Mouse (Mus musculus) embryonic facial prominence, embryonic 12.5 days (tissue): Measurements from ENCODE around the gene Pknox1. TPM values are rescaled to one million over a fixed set of nuclear protein-coding genes. Genes with fewer than 3 reads are reported as not detected.

Experiments
- ATAC-seq: fragments of 200-750 bp; cut with Nextera tagmentation; 2 replicates; pipeline ENCODE4 v1.8.0; 2017; ENCODE audit not compliant: insufficient number of reproducible peaks, insufficient read depth, low FRiP score, low TSS enrichment
- H3K27ac ChIP-seq: fragments of 300-500 bp; sonication (generic); 2 replicates; pipeline ENCODE4 v1.5.1; 2016; ENCODE audit warnings: mild to moderate bottlenecking
- H3K27me3 ChIP-seq: fragments of 300-500 bp; sonication (generic); 2 replicates; pipeline ENCODE4 v1.6.1; 2016; ENCODE audit warnings: mild to moderate bottlenecking, moderate library complexity
- H3K36me3 ChIP-seq: fragments of 300-500 bp; sonication (generic); 2 replicates; pipeline ENCODE4 v1.6.1; 2016; ENCODE audit warnings: mild to moderate bottlenecking
- H3K4me1 ChIP-seq: fragments of 300-500 bp; sonication (generic); 2 replicates; pipeline ENCODE4 v1.6.1; 2016
- H3K4me2 ChIP-seq: fragments of 300-500 bp; sonication (generic); replicated peaks from 2 replicates; pipeline ENCODE4 v1.6.1; 2016; ENCODE audit warnings: mild to moderate bottlenecking, moderate library complexity
- H3K4me3 ChIP-seq: fragments of 300-500 bp; sonication (generic); 2 replicates; pipeline ENCODE4 v1.5.1; 2016; ENCODE audit warnings: mild to moderate bottlenecking
- H3K9ac ChIP-seq: fragments of 300-500 bp; sonication (generic); 2 replicates; pipeline ENCODE4 v1.6.1; 2016; ENCODE audit warnings: mild to moderate bottlenecking, moderate library complexity
- H3K9me3 ChIP-seq: fragments of 300-500 bp; sonication (generic); 2 replicates; pipeline ENCODE4 v1.6.1; 2016; ENCODE audit warnings: mild to moderate bottlenecking, moderate library complexity
- WGBS: fragments of 180-500 bp; shearing (Covaris S2); methylation state at CpG from one replicate; pipeline ENCODE4 v1.1.7; 2016; 5-methylcytosine and 5-hydroxymethylcytosine counted together
- polyA plus RNA-seq: library from polyadenylated mRNA; unstranded; fragments of >200 nt; fragmentation: Nextera tagmentation; extraction: Ambion mirVana; gene quantifications from 2 replicates; pipeline ENCODE4 v1.2.1, GENCODE M21; 2016

Pknox1 gene
- polyA plus RNA-seq, 1 experiment from 2014 or later = 26.7 TPM

DNA sequence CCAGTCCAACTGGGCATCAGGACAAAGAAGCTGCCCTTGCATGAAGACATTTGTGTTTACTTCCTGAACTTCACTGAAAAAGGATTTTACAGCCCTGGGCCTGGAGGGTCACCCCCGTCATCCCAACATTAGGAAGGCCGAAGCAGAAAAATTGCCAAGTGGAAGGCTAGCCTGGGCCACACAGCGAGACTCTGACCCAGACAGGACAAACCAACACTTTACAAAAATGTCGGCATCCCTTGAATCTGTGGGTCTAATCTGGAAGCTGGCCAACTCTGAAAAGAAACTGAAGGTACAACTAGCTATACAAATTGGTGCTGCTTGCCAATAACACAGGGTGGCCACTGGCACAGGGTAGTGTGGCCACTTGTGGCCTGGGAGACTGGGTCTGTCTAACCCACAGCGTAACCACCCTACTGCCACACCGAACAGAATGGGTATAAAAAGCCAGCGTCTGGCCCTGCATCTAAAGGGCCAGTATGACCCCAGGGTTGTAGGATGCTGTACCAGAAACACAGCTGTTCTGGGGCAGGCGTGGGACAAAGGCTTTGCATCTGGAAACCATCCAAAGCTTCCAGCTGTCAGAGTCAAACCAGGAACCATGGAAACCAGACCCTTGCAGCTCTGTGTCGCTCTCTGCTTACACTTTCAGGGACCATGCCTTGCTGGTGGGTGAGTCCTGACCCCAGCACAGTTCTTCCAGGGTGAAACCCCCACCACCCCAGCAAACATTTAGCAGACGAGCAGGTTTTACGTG, 7.2 kb upstream of the Pknox1 start:
- 41% methylated on average over 11 of the region's 11 CpGs for WGBS
- H3K9ac ChIP-seq = no peak overlapping the region
- no peak overlapping the region for H3K4me3 ChIP-seq
- no peaks in the 10 kb centered on the region for H3K36me3 ChIP-seq
- peak overlapping the region; percentile 70 for H3K27ac ChIP-seq
- ATAC-seq = peak; percentile 83; the same call in 1 of the 2 replicates
- H3K27me3 ChIP-seq = no peaks in the 10 kb centered on the region
- H3K4me2 ChIP-seq = no peak overlapping the region
- peaks cover 14% of the 10 kb centered on the region; the same call in 1 of the 2 replicates for H3K4me1 ChIP-seq
- H3K9me3 ChIP-seq = no peaks in the 10 kb centered on the region

DNA sequence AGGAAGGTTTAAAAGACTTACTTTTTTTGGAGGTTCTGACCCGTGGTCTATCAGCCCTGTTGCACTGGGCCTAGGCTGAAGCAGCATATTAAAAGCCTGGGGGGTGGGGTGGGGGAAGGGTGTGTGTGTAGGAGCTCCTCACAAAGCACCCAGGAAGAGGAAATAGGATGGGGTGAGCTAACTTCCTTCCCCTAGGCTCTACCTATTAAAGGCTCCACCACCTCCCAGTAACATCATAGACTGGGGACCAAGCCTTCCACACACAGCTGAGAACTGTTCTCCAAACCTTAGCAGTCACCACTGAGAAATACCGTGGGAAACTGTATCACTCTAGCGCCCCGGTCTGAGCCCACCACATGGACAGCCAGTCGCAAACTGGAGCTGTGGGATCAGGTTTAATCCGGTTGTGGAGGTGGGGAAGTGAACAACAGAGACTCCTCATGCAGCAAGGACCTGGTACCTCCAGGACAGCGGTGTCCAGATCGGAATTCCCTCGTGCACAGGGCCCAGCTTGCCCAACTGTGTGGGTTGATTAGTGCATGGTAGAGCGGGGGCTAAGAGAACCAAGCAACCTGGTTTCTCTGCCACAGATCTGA, 6.5 kb upstream of the Pknox1 start:
- no peaks in the 10 kb centered on the region for H3K27me3 ChIP-seq
- no peak overlapping the region for H3K9ac ChIP-seq
- H3K4me3 ChIP-seq = no peak overlapping the region
- H3K4me2 ChIP-seq = no peak overlapping the region
- H3K9me3 ChIP-seq = no peaks in the 10 kb centered on the region
- peak overlapping the region; percentile 70 for H3K27ac ChIP-seq
- no peak for ATAC-seq
- H3K36me3 ChIP-seq = no peaks in the 10 kb centered on the region
- peaks cover 14% of the 10 kb centered on the region; the same call in 1 of the 2 replicates for H3K4me1 ChIP-seq
- WGBS = 60% methylated on average over 10 of the region's 10 CpGs

- ATAC-seq = no peak
- H3K27me3 ChIP-seq = no peaks in the 10 kb centered on the region
- H3K9ac ChIP-seq = no peak overlapping the region
- H3K4me1 ChIP-seq = peaks cover 14% of the 10 kb centered on the region; the same call in 1 of the 2 replicates
- H3K9me3 ChIP-seq = no peaks in the 10 kb centered on the region
- 86% methylated on average over 11 of the region's 11 CpGs for WGBS
- H3K4me2 ChIP-seq = no peak overlapping the region
- no peaks in the 10 kb centered on the region for H3K36me3 ChIP-seq
- H3K4me3 ChIP-seq = no peak overlapping the region
- H3K27ac ChIP-seq = 0 out of 2 replicates have a peak overlapping the region, but pooled peaks have one; percentile 70
Measured at GRCm38 (mm10) chr17:31559021-31559789, 5.3 kb upstream of the Pknox1 start.

DNA sequence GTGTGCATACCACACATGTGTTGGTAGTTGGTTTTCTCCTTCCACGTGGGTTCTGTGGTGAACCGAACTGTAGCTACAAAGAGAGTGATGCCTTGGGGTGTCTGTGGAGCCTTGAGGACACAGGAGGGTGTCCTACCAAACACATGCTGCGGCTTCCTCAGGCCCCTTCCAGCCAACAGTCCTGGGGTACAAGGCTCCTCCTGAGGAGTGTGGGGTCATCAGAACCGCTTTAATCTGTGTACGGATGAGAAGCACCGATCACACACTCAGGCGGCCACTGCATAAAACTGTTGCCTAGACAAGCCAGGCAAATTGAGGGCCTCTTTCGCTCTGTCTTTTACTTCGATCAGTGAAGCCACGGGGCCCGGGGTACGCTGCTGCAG, 911 bp upstream of the Pknox1 start:
- H3K27me3 ChIP-seq = no peaks in the 10 kb centered on the region
- 23% methylated on average over 12 of the region's 12 CpGs for WGBS
- peak overlapping the region; percentile 98 for H3K27ac ChIP-seq
- peak overlapping the region; percentile 48 for H3K4me2 ChIP-seq
- H3K4me3 ChIP-seq = peak overlapping the region; percentile 73
- 0 out of 2 replicates have a peak, but pooled peaks have one; percentile 1 for ATAC-seq
- H3K4me1 ChIP-seq = peaks cover 24% of the 10 kb centered on the region
- peak overlapping the region; percentile 56 for H3K9ac ChIP-seq
- no peaks in the 10 kb centered on the region for H3K9me3 ChIP-seq
- H3K36me3 ChIP-seq = no peaks in the 10 kb centered on the region

DNA sequence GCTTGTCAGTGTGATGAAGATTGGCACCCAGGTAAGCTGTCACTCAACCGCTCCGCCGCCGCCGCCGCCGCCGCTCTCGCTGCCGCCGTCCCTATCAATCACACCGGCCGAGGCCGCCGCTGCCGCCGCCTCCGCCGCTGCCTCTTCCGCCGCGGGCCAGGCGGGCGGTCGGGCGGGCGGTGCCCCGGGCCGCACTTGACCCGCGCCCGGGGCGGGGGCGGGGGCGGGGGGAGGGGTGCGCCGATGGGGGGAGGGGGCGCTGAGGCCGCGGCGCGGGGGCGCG, 265 bp downstream of the Pknox1 start:
- no peak for ATAC-seq
- Histone ChIP-seq H3K27me3 (no peaks in the 10 kb centered on the region), H3K9ac (peak overlapping the region; percentile 90), H3K27ac (peak overlapping the region; percentile 98), H3K4me1 (peaks cover 24% of the 10 kb centered on the region), H3K4me3 (peak overlapping the region; percentile 73), H3K36me3 (no peaks in the 10 kb centered on the region), H3K4me2 (peak overlapping the region; percentile 85), H3K9me3 (no peaks in the 10 kb centered on the region)
- 2% methylated on average over 15 of the region's 44 CpGs for WGBS

GRCm38 (mm10) chr17:31565141-31566056, 865 bp downstream of the Pknox1 start:
- peak; percentile 48 for ATAC-seq
- peak overlapping the region; percentile 73 for H3K4me3 ChIP-seq
- H3K9me3 ChIP-seq = no peaks in the 10 kb centered on the region
- no peaks in the 10 kb centered on the region for H3K27me3 ChIP-seq
- no peaks in the 10 kb centered on the region for H3K36me3 ChIP-seq
- H3K4me1 ChIP-seq = peaks cover 24% of the 10 kb centered on the region
- peak overlapping the region; percentile 90 for H3K9ac ChIP-seq
- peak overlapping the region; percentile 85 for H3K4me2 ChIP-seq
- WGBS = 1% methylated on average over 71 of the region's 88 CpGs
- H3K27ac ChIP-seq = peak overlapping the region; percentile 98

DNA sequence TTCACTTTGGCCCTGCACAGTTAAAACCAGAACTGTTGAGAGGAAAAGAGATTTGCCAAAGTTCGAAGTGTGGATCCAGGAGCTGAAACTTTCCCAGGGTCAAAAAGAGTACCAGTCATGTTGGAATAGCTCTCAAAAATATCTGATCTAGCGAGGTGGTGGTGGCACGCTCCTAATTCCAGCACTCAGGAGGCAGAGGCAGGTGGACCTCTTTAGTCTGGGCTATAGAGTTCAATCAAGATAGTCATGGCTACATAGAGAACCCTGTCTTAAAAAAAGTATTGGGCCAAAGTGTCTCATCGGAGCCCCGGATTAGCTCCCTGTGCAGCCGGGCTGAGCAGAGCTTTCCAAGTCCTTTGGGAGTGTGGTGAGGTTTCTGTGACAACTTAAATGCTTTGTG, 1.7 kb downstream of the Pknox1 start:
- no peak for ATAC-seq
- Histone ChIP-seq H3K27ac (peak overlapping the region; percentile 98; the same call in 1 of the 2 replicates), H3K9me3 (no peaks in the 10 kb centered on the region), H3K36me3 (no peaks in the 10 kb centered on the region), H3K4me2 (peak overlapping the region; percentile 85), H3K4me3 (peak overlapping the region; percentile 73), H3K27me3 (no peaks in the 10 kb centered on the region), H3K4me1 (peaks cover 24% of the 10 kb centered on the region), H3K9ac (peak overlapping the region; percentile 90)
- WGBS = 62% methylated on average over 6 of the region's 6 CpGs

DNA sequence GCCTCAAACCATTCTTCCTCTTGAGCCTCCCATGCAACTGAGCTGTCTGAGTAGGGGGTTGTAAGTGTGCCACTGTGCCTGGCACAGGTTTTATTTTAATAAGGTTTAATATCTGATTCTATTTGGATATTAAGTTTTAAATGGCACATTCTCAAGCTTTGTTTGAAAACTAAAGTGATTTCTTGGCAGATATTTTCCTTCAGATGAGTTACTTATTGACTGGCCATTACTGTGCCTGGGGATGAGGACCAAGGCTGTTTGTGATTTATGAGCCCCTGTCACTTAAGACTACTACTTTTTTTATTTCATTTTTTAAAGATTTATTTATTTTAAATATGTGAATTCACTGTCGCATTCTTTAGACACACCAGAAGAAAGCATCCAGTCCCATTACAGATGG, 5.2 kb downstream of the Pknox1 start:
- ATAC-seq = no peak
- H3K27ac ChIP-seq = no peak overlapping the region
- H3K9ac ChIP-seq = no peak overlapping the region
- no peaks in the 10 kb centered on the region for H3K36me3 ChIP-seq
- no peak overlapping the region for H3K4me2 ChIP-seq
- 86% methylated on average over 1 of the region's 1 CpGs for WGBS
- no peaks in the 10 kb centered on the region for H3K27me3 ChIP-seq
- H3K4me1 ChIP-seq = peaks cover 24% of the 10 kb centered on the region
- no peaks in the 10 kb centered on the region for H3K9me3 ChIP-seq
- no peak overlapping the region for H3K4me3 ChIP-seq

- Histone ChIP-seq H3K9me3 (no peaks in the 10 kb centered on the region), H3K9ac (no peak overlapping the region), H3K4me1 (peaks cover 24% of the 10 kb centered on the region), H3K27me3 (no peaks in the 10 kb centered on the region), H3K27ac (no peak overlapping the region), H3K36me3 (no peaks in the 10 kb centered on the region), H3K4me2 (no peak overlapping the region), H3K4me3 (no peak overlapping the region)
- ATAC-seq = 0 out of 2 replicates have a peak, but pooled peaks have one; percentile 83
- WGBS = 89% methylated on average over 9 of the region's 9 CpGs
Measured at GRCm38 (mm10) chr17:31570321-31570925, 5.9 kb downstream of the Pknox1 start.

DNA sequence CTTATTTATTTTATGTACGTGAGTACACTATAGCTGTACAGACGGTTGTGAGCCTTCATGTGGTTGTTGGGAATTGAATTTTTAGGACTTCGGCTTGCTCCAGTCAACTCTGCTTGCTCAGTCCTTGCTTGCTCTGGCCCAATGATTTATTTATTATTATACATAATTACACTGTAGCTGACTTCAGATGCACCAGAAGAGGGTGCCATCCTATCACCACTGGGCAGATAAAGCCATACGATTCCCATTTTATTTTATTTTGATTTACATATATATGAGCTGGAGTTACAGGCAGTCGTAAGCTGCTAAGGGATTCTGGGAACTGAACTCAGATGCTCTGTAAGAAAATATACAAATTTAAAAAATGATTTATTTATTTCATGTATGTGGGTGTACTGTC, 7.2 kb downstream of the Pknox1 start:
- Histone ChIP-seq H3K4me2 (no peak overlapping the region), H3K9me3 (no peaks in the 10 kb centered on the region), H3K4me1 (peaks cover 14% of the 10 kb centered on the region), H3K36me3 (no peaks in the 10 kb centered on the region), H3K27ac (no peak overlapping the region), H3K27me3 (no peaks in the 10 kb centered on the region), H3K4me3 (no peak overlapping the region), H3K9ac (no peak overlapping the region)
- ATAC-seq = no peak
- 86% methylated on average over 5 of the region's 5 CpGs for WGBS

DNA sequence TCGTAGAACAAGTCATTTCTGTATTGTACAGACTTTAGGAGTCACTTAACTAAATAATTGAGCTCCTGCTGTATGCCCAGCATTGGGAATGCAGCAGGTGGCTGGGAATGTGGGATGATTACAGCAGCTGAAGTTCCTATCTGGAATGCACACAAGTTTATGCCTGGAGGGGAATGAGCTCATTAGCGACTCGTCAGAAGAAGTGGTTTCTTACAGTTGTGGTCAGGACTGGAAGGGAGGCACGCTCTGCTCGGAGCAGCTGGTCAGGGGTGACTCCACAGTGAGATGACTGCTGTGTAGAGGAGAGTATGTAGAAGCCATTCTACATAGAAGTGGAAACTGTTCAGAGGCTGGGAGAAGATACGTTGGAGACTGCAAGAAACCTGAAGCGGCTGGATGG, 10.1 kb downstream of the Pknox1 start:
- WGBS = 75% methylated on average over 7 of the region's 7 CpGs

More for the DNA sequence above, 10.1 kb downstream of the Pknox1 start:
- H3K27me3 ChIP-seq = no peaks in the 10 kb centered on the region
- ATAC-seq = no peak
- H3K27ac ChIP-seq = no peak overlapping the region
- H3K9ac ChIP-seq = no peak overlapping the region
- no peak overlapping the region for H3K4me2 ChIP-seq
- no peaks in the 10 kb centered on the region for H3K9me3 ChIP-seq
- no peaks in the 10 kb centered on the region for H3K36me3 ChIP-seq
- H3K4me1 ChIP-seq = no peaks in the 10 kb centered on the region
- H3K4me3 ChIP-seq = no peak overlapping the region
